Mouse (Mus musculus) heart, postnatal 0 days (tissue): Measurements from ENCODE around the gene Depdc5.

Experiments used
- CTCF ChIP-seq: IDR thresholded peaks from 2 replicates; pipeline ENCODE4 v1.5.1; 2016; ENCODE audit warnings: antibody characterized with exemption, control low read depth, low read depth
- EP300 ChIP-seq: IDR thresholded peaks from 2 replicates; pipeline ENCODE4 v1.6.1; 2016; ENCODE audit warnings: antibody characterized with exemption, low read depth

DNA sequence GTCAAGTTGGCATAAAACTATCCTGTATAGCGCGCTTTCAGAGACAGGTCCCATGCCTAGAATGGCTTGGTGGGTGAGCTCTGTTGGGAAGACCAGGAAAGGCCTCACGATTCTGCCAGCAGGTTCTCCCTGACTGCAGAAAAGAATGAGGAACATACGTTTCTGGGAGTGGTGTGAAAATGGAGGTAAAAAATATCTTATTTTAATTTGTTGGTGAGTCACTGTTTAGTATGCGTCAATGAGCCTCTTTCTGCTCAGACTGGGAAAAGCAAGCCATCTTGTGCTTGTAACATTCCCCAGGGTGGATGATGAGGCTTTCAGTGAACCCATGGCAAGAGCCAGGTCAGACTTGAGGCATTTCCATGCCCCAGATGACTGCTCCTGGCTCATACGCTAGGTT lies 86.6 kb downstream of the Depdc5 start:
- TF ChIP-seq EP300, result no peak
- no peak for TF ChIP-seq CTCF
